Mouse (Mus musculus) Patski (cell line): ENCODE measurements around the gene Immp2l. TPM values are rescaled to one million over a fixed set of nuclear protein-coding genes. Genes with fewer than 3 reads are reported as not detected.
A peak's percentile ranks its signal among the peaks of the same experiment; 100 is the strongest.

Experiments
- ATAC-seq: fragments of 100-300 bp; one replicate; pipeline ENCODE4 v1.8.0; 2021
- CTCF ChIA-PET: fragments of 350-600 bp; sonication (Branson Sonifier 250); formaldehyde crosslinking; loops from one replicate; lab custom pipeline; 2022; ENCODE audit warnings: inconsistent platforms; lab: Charles Lee
- POLR2A ChIA-PET: fragments of 350-600 bp; sonication (Branson Sonifier 250); formaldehyde crosslinking; loops from one replicate; lab custom pipeline; 2022; ENCODE audit warnings: antibody characterized with exemption, inconsistent platforms; lab: Charles Lee
- DNase-seq: peaks from one replicate; pipeline ENCODE4 v3.0.0-alpha.2; 2011; ENCODE audit warnings: low read depth, low spot score
- H3K27me3 ChIP-seq: fragments of 371-371 bp; one replicate; pipeline ENCODE4 v1.5.1; 2021
- CTCF ChIP-seq: fragments of 100-300 bp; IDR thresholded peaks from one replicate; pipeline ENCODE4 v1.5.1; 2021
- in situ Hi-C: fragments of 300-500 bp; cut with MboI; formaldehyde crosslinking; loops from 3 replicates; pipeline ENCODE4 v1.11.1; 2018; ENCODE audit warnings: low pct_unique_long_range_greater_than_20kb, mixed read lengths
- polyA plus RNA-seq: library from polyadenylated mRNA; unstranded; gene quantifications from one replicate; pipeline ENCODE4 v1.2.3, GENCODE M21; 2021

Immp2l gene
- polyA plus RNA-seq, 1 experiment from 2014 or later, result 21.6 TPM

- ATAC-seq (no peak), DNase-seq (no peak)
- no peaks in the 10 kb centered on the region for H3K27me3 ChIP-seq
- TF ChIP-seq CTCF, result no peak
- in situ Hi-C loops, result no loop called here
- CTCF ChIA-PET, result interaction anchor here (1.5 kb wide), 1 partner anchor 10 kb away, joined by 3 read pairs; no protein-coding TSS in a partner anchor
- POLR2A ChIA-PET, result no interaction called here
Measured at GRCm38 (mm10) chr12:41425101-41425679, 401.3 kb downstream of the Immp2l start.

GRCm38 (mm10) chr12:41427464-41427863 is 403.6 kb downstream of the Immp2l start:
- ChIA-PET CTCF (interaction anchor here (0.6 kb wide), 1 partner anchor 100 kb away, joined by 3 read pairs; no protein-coding TSS in a partner anchor), POLR2A (no interaction called here)
- no peaks in the 10 kb centered on the region for H3K27me3 ChIP-seq
- ATAC-seq, result no peak
- no peak for TF ChIP-seq CTCF
- DNase-seq, result no peak
- in situ Hi-C loops, result no loop called here

GRCm38 (mm10) chr12:41428806-41429205 is 404.9 kb downstream of the Immp2l start:
- ChIA-PET CTCF (no interaction called here), POLR2A (no interaction called here)
- DNase-seq (no peak), ATAC-seq (no peak)
- no peaks in the 10 kb centered on the region for H3K27me3 ChIP-seq
- no peak for TF ChIP-seq CTCF
- in situ Hi-C loops, result no loop called here

- no peak for TF ChIP-seq CTCF
- CTCF ChIA-PET, result no interaction called here
Measured at GRCm38 (mm10) chr12:41436206-41436985, 412.5 kb downstream of the Immp2l start.

GRCm38 (mm10) chr12:41438446-41438845 is 414.6 kb downstream of the Immp2l start:
- no peaks in the 10 kb centered on the region for H3K27me3 ChIP-seq
- in situ Hi-C loops, result no loop called here
- ATAC-seq (no peak), DNase-seq (no peak)
- no peak for TF ChIP-seq CTCF
- POLR2A ChIA-PET, result no interaction called here
- CTCF ChIA-PET, result no interaction called here

More at GRCm38 (mm10) chr12:41436206-41436985, 412.5 kb downstream of the Immp2l start:
- DNase-seq (no peak), ATAC-seq (no peak)
- POLR2A ChIA-PET, result interaction anchor here (0.7 kb wide), 1 partner anchor 566 kb away, joined by 3 read pairs; no protein-coding TSS in a partner anchor
- H3K27me3 ChIP-seq, result no peaks in the 10 kb centered on the region
- in situ Hi-C loops, result no loop called here

GRCm38 (mm10) chr12:41468374-41468991 is 444.6 kb downstream of the Immp2l start:
- ChIA-PET POLR2A (no interaction called here), CTCF (no interaction called here)
- H3K27me3 ChIP-seq, result no peaks in the 10 kb centered on the region
- ATAC-seq (no peak), DNase-seq (no peak)
- TF ChIP-seq CTCF, result no peak
- in situ Hi-C loops, result no loop called here

- no peak for ATAC-seq
- no peak for DNase-seq
- ChIA-PET CTCF (no interaction called here), POLR2A (no interaction called here)
- in situ Hi-C loops, result no loop called here
- no peaks in the 10 kb centered on the region for H3K27me3 ChIP-seq
- no peak for TF ChIP-seq CTCF
Measured at GRCm38 (mm10) chr12:41469096-41469801, 445.4 kb downstream of the Immp2l start.

GRCm38 (mm10) chr12:41481486-41481885 is 457.6 kb downstream of the Immp2l start:
- ATAC-seq, result peak; percentile 41
- TF ChIP-seq CTCF, result no peak
- POLR2A ChIA-PET, result no interaction called here
- DNase-seq, result no peak
- H3K27me3 ChIP-seq, result no peaks in the 10 kb centered on the region
- in situ Hi-C loops, result loop anchor here (5.0 kb wide), 1 partner anchor 359 kb away; no protein-coding TSS in a partner anchor
- CTCF ChIA-PET, result interaction anchor here (1.0 kb wide), 1 partner anchor 83 kb away, joined by 3 read pairs; no protein-coding TSS in a partner anchor

GRCm38 (mm10) chr12:41483091-41483592 is 459.3 kb downstream of the Immp2l start:
- DNase-seq (no peak), ATAC-seq (no peak)
- TF ChIP-seq CTCF, result no peak
- in situ Hi-C loops, result loop anchor here (5.0 kb wide), 1 partner anchor 361 kb away; no protein-coding TSS in a partner anchor
- H3K27me3 ChIP-seq, result no peaks in the 10 kb centered on the region
- ChIA-PET CTCF (no interaction called here), POLR2A (no interaction called here)
